Mouse (Mus musculus) testis, adult 2 months (tissue): ENCODE measurements around the gene 4930435E12Rik.

Experiments
- CTCF ChIP-seq: fragments of 200-500 bp; IDR thresholded peaks from 2 replicates; pipeline ENCODE4 v1.5.1; 2012; ENCODE audit warnings: low read depth, mild to moderate bottlenecking, inconsistent platforms, low read length, moderate library complexity; ENCODE audit not compliant: control insufficient read depth, insufficient read depth, insufficient replicate concordance
- POLR2A ChIP-seq: fragments of 200-500 bp; IDR thresholded peaks from 2 replicates; pipeline ENCODE4 v1.6.1; 2012; ENCODE audit warnings: low read depth, mild to moderate bottlenecking, inconsistent platforms, low read length, moderate library complexity; ENCODE audit not compliant: control insufficient read depth

GRCm38 (mm10) chr16:38781946-38782345 lies 46.6 kb downstream of the 4930435E12Rik start:
- TF ChIP-seq CTCF (no peak), POLR2A (no peak)
